Mouse (Mus musculus): ENCODE measurements at regions not wholly inside any gene's neighbourhood (a gene's known extent, or its start where the extent isn't known, plus 50 kb on each side); places are given as distances from the start of the nearest gene placed in this dataset.

DNA sequence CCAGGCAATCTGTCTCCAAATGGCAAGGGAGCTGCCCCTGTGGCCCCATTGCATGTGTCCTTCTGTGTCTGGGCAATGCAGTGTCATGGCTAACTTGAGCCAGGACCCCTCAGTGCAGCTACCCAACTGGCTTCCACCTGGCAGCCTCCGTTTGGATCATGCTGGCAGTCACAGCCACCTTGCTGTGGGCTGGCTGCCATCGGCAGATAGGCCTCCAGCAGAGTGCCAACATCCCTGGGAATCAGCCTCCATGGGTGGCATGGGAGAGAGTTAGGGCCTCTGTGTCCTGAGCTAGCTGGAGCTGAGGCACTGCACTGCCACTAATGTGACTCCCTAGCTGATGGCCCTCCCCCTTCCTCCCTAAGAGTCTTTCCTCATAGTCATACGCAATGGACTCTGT, 174.7 kb upstream of the Fam19a5 start:
- TF ChIP-seq POLR2A (IDR thresholded peaks at IDR 0.05; ENCODE audit: borderline replicate concordance, insufficient read depth, low read length) (no peak), CTCF (IDR thresholded peaks at IDR 0.05; ENCODE audit: borderline replicate concordance, insufficient read depth, low read depth, low read length) (no peak)

Measured in cerebellum, adult 2 months (tissue).